Mouse (Mus musculus): ENCODE measurements at regions not wholly inside any gene's neighbourhood (a gene's known extent, or its start where the extent isn't known, plus 50 kb on each side); places are given as distances from the start of the nearest gene placed in this dataset.

DNA sequence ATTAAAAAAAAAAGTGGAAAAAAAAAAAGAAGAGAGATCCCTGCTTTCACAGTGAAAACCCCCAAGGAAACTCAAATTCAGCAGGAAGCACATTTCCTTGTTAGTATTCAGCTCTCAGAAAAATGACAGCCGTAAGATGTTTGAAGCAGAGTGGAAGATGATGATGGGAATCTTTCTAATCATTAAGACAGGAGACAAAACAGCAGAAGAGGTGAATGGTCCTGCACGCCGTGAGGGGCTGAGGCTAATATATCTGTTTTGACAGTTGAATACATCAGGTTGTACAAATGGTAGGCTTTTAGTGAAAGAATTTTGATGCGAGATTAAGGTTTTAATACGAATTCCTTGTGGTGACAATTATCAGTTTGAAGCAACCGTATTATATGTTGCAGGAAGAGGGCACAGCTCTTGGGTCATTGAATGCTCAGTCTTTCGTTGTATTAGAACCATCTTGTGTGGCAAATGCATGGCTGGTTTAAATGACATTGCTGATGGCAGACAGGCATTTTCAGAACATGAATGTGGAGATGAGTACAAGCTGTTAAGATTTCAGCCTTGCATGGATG lies 649.3 kb downstream of the Hace1 start:
- TF ChIP-seq POLR2A (IDR thresholded peaks at IDR 0.05; ENCODE audit: borderline replicate concordance, insufficient read depth, low read length) (no peak), CTCF (IDR thresholded peaks at IDR 0.05; ENCODE audit: borderline replicate concordance, insufficient read depth, low read depth, low read length) (no peak)
